Mouse (Mus musculus) CH12.LX (cell line): ENCODE measurements around the gene Tob1.

Experiments used
- CTCF ChIP-seq, 2 experiments: IDR thresholded peaks in 1 of 2; conservative IDR thresholded peaks in 1 of 2; 2 replicates each; pipeline ENCODE4 v1.5.1; 2011 to 2012; ENCODE audit warnings: low read depth in 2 of 2, low read length in 2 of 2, improper control_type of control experiment in 1 of 2, inconsistent platforms in 1 of 2, mild to moderate bottlenecking in 1 of 2, moderate library complexity in 1 of 2
- TCF12 ChIP-seq: IDR thresholded peaks from 2 replicates; pipeline ENCODE4 v1.6.1; 2014; ENCODE audit warnings: low read depth, mild to moderate bottlenecking, inconsistent platforms, low read length, improper control_type of control experiment
- USF1 ChIP-seq: IDR thresholded peaks from 2 replicates; pipeline ENCODE4 v1.6.1; 2014; ENCODE audit warnings: low read depth, mild to moderate bottlenecking, inconsistent platforms, low read length, improper control_type of control experiment
- ZKSCAN1 ChIP-seq: IDR thresholded peaks from 2 replicates; pipeline ENCODE4 v1.6.1; 2012; ENCODE audit warnings: low read depth, inconsistent platforms, low read length, improper control_type of control experiment, borderline replicate concordance
- ZNF384 ChIP-seq: IDR thresholded peaks from 2 replicates; pipeline ENCODE4 v1.6.1; 2012; ENCODE audit warnings: low read depth, low read length, improper control_type of control experiment, inconsistent platforms

- TF ChIP-seq CTCF (conservative IDR thresholded peaks at IDR 0.05 in 1 of 2, IDR thresholded peaks at IDR 0.05 in 1 of 2; ENCODE audit: low read depth in 2 of 2, low read length in 2 of 2) (no peak), USF1 (no peak), ZKSCAN1 (no peak), TCF12 (no peak), ZNF384 (no peak)
These were observed 50.5 kb downstream of the Tob1 start for GRCm38 (mm10) chr11:94261585-94262370.
